Comparison of ENCODE assay signal across 10 mouse cellular contexts in genomic region chr3:82406336-82406735, GRCm38 (mm10). TPM values are rescaled to one million over a fixed set of nuclear protein-coding genes. Genes with fewer than 3 reads are reported as not detected.
DNase-seq lines count a peak whose midpoint lies in the region; ATAC-seq and TF ChIP-seq lines count a peak whose summit lies in the region.
"Had no signal": no experiment of that assay in that cellular context is flagged by ENCODE, and none has a peak within 500 bp of the region (broad histone marks: within the 10 kb centered on the region; RNA-seq: fewer than 3 reads in every experiment).

No protein-coding gene starts in this region.

- no peaks in the 10 kb centered on the region for H3K36me3 ChIP-seq in midbrain, embryonic 15.5 days (replicated peaks)
- H3K36me3 ChIP-seq in liver, postnatal 0 days (replicated peaks; ENCODE audit: insufficient read depth, low read length): no peaks in the 10 kb centered on the region
- H3K36me3 ChIP-seq in limb, embryonic 10.5 days: no peaks in the 10 kb centered on the region
- no peaks in the 10 kb centered on the region for H3K36me3 ChIP-seq in heart, embryonic 11.5 days (ENCODE audit: control insufficient read depth, insufficient read depth, low read length)

- no peaks in the 10 kb centered on the region for H3K9me3 ChIP-seq in midbrain, embryonic 15.5 days
- no peaks in the 10 kb centered on the region for H3K9me3 ChIP-seq in liver, postnatal 0 days (ENCODE audit: low read length)
- H3K9me3 ChIP-seq in limb, embryonic 10.5 days (replicated peaks): no peaks in the 10 kb centered on the region
- H3K9me3 ChIP-seq in heart, embryonic 11.5 days (replicated peaks; ENCODE audit: control insufficient read depth, low read length): no peaks in the 10 kb centered on the region

- peak; percentile 93 for DNase-seq in cerebellum, adult 11 months
- peak; percentile 98 for DNase-seq in cerebellum, postnatal 14 days
- DNase-seq in layer of hippocampus, adult 2 months (ENCODE audit: low spot score in 2 of 2): peak; percentile 63 to 80
- DNase-seq in ovary, postnatal 36 days (ENCODE audit: low spot score): no peak
- no peak for DNase-seq in liver, postnatal 0 days
- DNase-seq in limb, embryonic 10.5 days (ENCODE audit: low spot score): no peak

- WGBS in midbrain, embryonic 15.5 days: 70% methylated on average over 3 of the region's 3 CpGs
- 79% methylated on average over 3 of the region's 3 CpGs for WGBS in liver, postnatal 0 days (ENCODE audit: insufficient replicate concordance)
- 94% methylated on average over 3 of the region's 3 CpGs for WGBS in limb, embryonic 10.5 days
- 71% methylated on average over 3 of the region's 3 CpGs for WGBS in heart, embryonic 11.5 days (ENCODE audit: insufficient replicate concordance)

- no peak for TF ChIP-seq EP300 in liver, postnatal 0 days (IDR thresholded peaks at IDR 0.05; ENCODE audit: low read depth)

- no peak for TF ChIP-seq CTCF in layer of hippocampus, adult 2 months (conservative IDR thresholded peaks at IDR 0.05)
- TF ChIP-seq CTCF in liver, postnatal 0 days (IDR thresholded peaks at IDR 0.05; ENCODE audit: low read depth): no peak

- no peaks in the 10 kb centered on the region for H3K4me1 ChIP-seq in midbrain, embryonic 15.5 days
- no peaks in the 10 kb centered on the region for H3K4me1 ChIP-seq in liver, postnatal 0 days (ENCODE audit: insufficient read depth)
- H3K4me1 ChIP-seq in limb, embryonic 10.5 days: no peaks in the 10 kb centered on the region
- no peaks in the 10 kb centered on the region for H3K4me1 ChIP-seq in heart, embryonic 11.5 days (ENCODE audit: control insufficient read depth, insufficient read depth, low read length)

- no peak overlapping the region for H3K4me2 ChIP-seq in midbrain, embryonic 15.5 days
- no peak overlapping the region for H3K4me2 ChIP-seq in liver, postnatal 0 days (ENCODE audit: low read depth, low read length)
- H3K4me2 ChIP-seq in heart, embryonic 11.5 days: no peak overlapping the region

- H3K4me3 ChIP-seq in layer of hippocampus, adult 2 months: no peak overlapping the region
- H3K4me3 ChIP-seq in midbrain, embryonic 15.5 days: no peak overlapping the region
- H3K4me3 ChIP-seq in liver, postnatal 0 days (ENCODE audit: low read depth, low read length): no peak overlapping the region
- H3K4me3 ChIP-seq in limb, embryonic 10.5 days: no peak overlapping the region
- no peak overlapping the region for H3K4me3 ChIP-seq in heart, embryonic 11.5 days (ENCODE audit: low read depth, low read length)

- H3K9ac ChIP-seq in midbrain, embryonic 15.5 days: no peak overlapping the region
- no peak overlapping the region for H3K9ac ChIP-seq in liver, postnatal 0 days (replicated peaks)
- no peak overlapping the region for H3K9ac ChIP-seq in heart, embryonic 11.5 days (ENCODE audit: low read depth, low read length)
- H3K9ac ChIP-seq: liver, embryonic 14.5 days had no signal

- peak; percentile 71 for ATAC-seq in midbrain, embryonic 15.5 days (replicated peaks)
- no peak for ATAC-seq in liver, postnatal 0 days
- no peak for ATAC-seq in heart, embryonic 11.5 days (replicated peaks; ENCODE audit: insufficient number of reproducible peaks, low FRiP score, low TSS enrichment)
- ATAC-seq: intestine, postnatal 0 days had no signal

- H3K27ac ChIP-seq in layer of hippocampus, adult 2 months: peak overlapping the region; percentile 91
- no peak overlapping the region for H3K27ac ChIP-seq in midbrain, embryonic 15.5 days
- no peak overlapping the region for H3K27ac ChIP-seq in liver, postnatal 0 days (ENCODE audit: low read depth)
- H3K27ac ChIP-seq in limb, embryonic 10.5 days: no peak overlapping the region
- no peak overlapping the region for H3K27ac ChIP-seq in heart, embryonic 11.5 days (ENCODE audit: low read depth, low read length)
- H3K27ac ChIP-seq: liver, embryonic 14.5 days had no signal

- no peaks in the 10 kb centered on the region for H3K27me3 ChIP-seq in midbrain, embryonic 15.5 days (replicated peaks)
- no peaks in the 10 kb centered on the region for H3K27me3 ChIP-seq in liver, postnatal 0 days (ENCODE audit: insufficient read depth, low read length)
- no peaks in the 10 kb centered on the region for H3K27me3 ChIP-seq in limb, embryonic 10.5 days (ENCODE audit: low read depth, poor library complexity, severe bottlenecking)
- H3K27me3 ChIP-seq in heart, embryonic 11.5 days (ENCODE audit: control insufficient read depth, insufficient read depth, low read length): no peaks in the 10 kb centered on the region

RNA-seq across cellular contexts. Expression of gene Map9, which starts 48.5 kb away (rescaled TPM):
- total RNA-seq in layer of hippocampus, adult 2 months (2021): 10 to 100 TPM; 73.7 to 81.2 TPM
- 112 and 121 TPM in 2 replicates for polyA plus RNA-seq in midbrain, embryonic 15.5 days (2015; fragmentation: Nextera tagmentation; extraction: Ambion mirVana)
- 0.05 and 0.18 TPM in 2 replicates for polyA plus RNA-seq in liver, postnatal 0 days (2015; fragmentation: Nextera tagmentation; extraction: Ambion mirVana)
- polyA plus RNA-seq in limb, embryonic 10.5 days (2016; fragmentation: Nextera tagmentation; extraction: Ambion mirVana): 5.7 and 6.5 TPM in 2 replicates
- 5.2 and 5.5 TPM in 2 replicates for polyA plus RNA-seq in heart, embryonic 11.5 days (2014; fragmentation: Nextera tagmentation; extraction: Ambion mirVana)

Comparison
In these comparisons a context has a peak if more than half of its experiments do, and no peak if none do; other contexts are left out.
1. DNase-seq: peak in cerebellum, adult 11 months (single experiment), cerebellum, postnatal 14 days (2 of 2) and layer of hippocampus, adult 2 months (2 of 2); none in ovary, postnatal 36 days (single experiment), liver, postnatal 0 days (single experiment) and limb, embryonic 10.5 days (single experiment).
2. RNA of gene Map9, which starts 48.5 kb away (polyA plus RNA-seq): 112 to 121 TPM in midbrain, embryonic 15.5 days; 5.7 to 6.5 TPM in limb, embryonic 10.5 days, 5.2 to 5.5 TPM in heart, embryonic 11.5 days and 0.05 to 0.18 TPM in liver, postnatal 0 days; every median in the first group is over 10 times any median in the second.